Mouse (Mus musculus) embryonic facial prominence, embryonic 12.5 days (tissue): ENCODE data around the gene Muc5b. TPM values are rescaled to one million over a fixed set of nuclear protein-coding genes. Genes with fewer than 3 reads are reported as not detected.
"Not testable (repeated sequence)": the region's sequence is repeated elsewhere in the genome, so short reads cannot be mapped to it uniquely, and the experiment has no call there.

Experiments
- ATAC-seq: fragments of 200-750 bp; cut with Nextera tagmentation; 2 replicates; pipeline ENCODE4 v1.8.0; 2017; ENCODE audit not compliant: insufficient number of reproducible peaks, insufficient read depth, low FRiP score, low TSS enrichment
- H3K27ac ChIP-seq: fragments of 300-500 bp; sonication (generic); 2 replicates; pipeline ENCODE4 v1.5.1; 2016; ENCODE audit warnings: mild to moderate bottlenecking
- H3K27me3 ChIP-seq: fragments of 300-500 bp; sonication (generic); 2 replicates; pipeline ENCODE4 v1.6.1; 2016; ENCODE audit warnings: mild to moderate bottlenecking, moderate library complexity
- H3K36me3 ChIP-seq: fragments of 300-500 bp; sonication (generic); 2 replicates; pipeline ENCODE4 v1.6.1; 2016; ENCODE audit warnings: mild to moderate bottlenecking
- H3K4me1 ChIP-seq: fragments of 300-500 bp; sonication (generic); 2 replicates; pipeline ENCODE4 v1.6.1; 2016
- H3K4me2 ChIP-seq: fragments of 300-500 bp; sonication (generic); replicated peaks from 2 replicates; pipeline ENCODE4 v1.6.1; 2016; ENCODE audit warnings: mild to moderate bottlenecking, moderate library complexity
- H3K4me3 ChIP-seq: fragments of 300-500 bp; sonication (generic); 2 replicates; pipeline ENCODE4 v1.5.1; 2016; ENCODE audit warnings: mild to moderate bottlenecking
- H3K9ac ChIP-seq: fragments of 300-500 bp; sonication (generic); 2 replicates; pipeline ENCODE4 v1.6.1; 2016; ENCODE audit warnings: mild to moderate bottlenecking, moderate library complexity
- H3K9me3 ChIP-seq: fragments of 300-500 bp; sonication (generic); 2 replicates; pipeline ENCODE4 v1.6.1; 2016; ENCODE audit warnings: mild to moderate bottlenecking, moderate library complexity
- WGBS: fragments of 180-500 bp; shearing (Covaris S2); methylation state at CpG from one replicate; pipeline ENCODE4 v1.1.7; 2016; 5-methylcytosine and 5-hydroxymethylcytosine counted together
- polyA plus RNA-seq: library from polyadenylated mRNA; unstranded; fragments of >200 nt; fragmentation: Nextera tagmentation; extraction: Ambion mirVana; gene quantifications from 2 replicates; pipeline ENCODE4 v1.2.1, GENCODE M21; 2016

Gene Muc5b
- polyA plus RNA-seq = 0.01 and 0.03 TPM in 2 replicates

GRCm38 (mm10) chr7:141838779-141839178 lies at the start of gene Muc5b:
Muc5b (plus strand) TSS chr7:141839070.
- Histone ChIP-seq H3K4me3 (no peak within 1 kb of the TSS), H3K27me3 (no peaks in the 10 kb centered on the region), H3K36me3 (no peaks in the 10 kb centered on the region), H3K4me2 (no peak within 1 kb of the TSS), H3K9ac (no peak within 1 kb of the TSS), H3K4me1 (no peaks in the 10 kb centered on the region), H3K27ac (no peak within 1 kb of the TSS), H3K9me3 (no peaks in the 10 kb centered on the region)
- WGBS = 66% methylated on average over 5 of the region's 5 CpGs
- no peak for ATAC-seq

GRCm38 (mm10) chr7:141794251-141794650 lies 44.6 kb upstream of the Muc5b start:
- no peak overlapping the region for H3K9ac ChIP-seq
- 89% methylated on average over 1 of the region's 1 CpGs for WGBS
- H3K36me3 ChIP-seq = no peaks in the 10 kb centered on the region
- no peaks in the 10 kb centered on the region for H3K27me3 ChIP-seq
- H3K27ac ChIP-seq = no peak overlapping the region
- no peak overlapping the region for H3K4me3 ChIP-seq
- H3K4me2 ChIP-seq = no peak overlapping the region
- H3K4me1 ChIP-seq = no peaks in the 10 kb centered on the region
- ATAC-seq = no peak
- 0 out of 2 replicates have a peak, but pooled peaks cover 11% of the 10 kb centered on the region for H3K9me3 ChIP-seq

- Histone ChIP-seq H3K27me3 (no peaks in the 10 kb centered on the region; the same call in 1 of the 2 replicates), H3K9ac (no peak overlapping the region), H3K9me3 (0 out of 2 replicates have a peak, but pooled peaks cover 5% of the 10 kb centered on the region), H3K36me3 (no peaks in the 10 kb centered on the region), H3K4me1 (no peaks in the 10 kb centered on the region), H3K4me3 (no peak overlapping the region), H3K4me2 (no peak overlapping the region), H3K27ac (no peak overlapping the region)
- WGBS = 85% methylated on average over 7 of the region's 7 CpGs
- no peak for ATAC-seq
Observed at GRCm38 (mm10) chr7:141803206-141803605, 35.7 kb upstream of the Muc5b start.

GRCm38 (mm10) chr7:141805384-141805783 lies 33.5 kb upstream of the Muc5b start:
- Histone ChIP-seq H3K9me3 (no peaks in the 10 kb centered on the region), H3K4me2 (no peak overlapping the region), H3K36me3 (no peaks in the 10 kb centered on the region), H3K27ac (no peak overlapping the region), H3K4me1 (no peaks in the 10 kb centered on the region), H3K9ac (no peak overlapping the region), H3K27me3 (no peaks in the 10 kb centered on the region; the same call in 1 of the 2 replicates), H3K4me3 (no peak overlapping the region)
- no peak for ATAC-seq
- 84% methylated on average over 7 of the region's 7 CpGs for WGBS

GRCm38 (mm10) chr7:141807823-141808222 lies 31.0 kb upstream of the Muc5b start:
- not testable (repeated sequence) for ATAC-seq, H3K9ac ChIP-seq, H3K4me3 ChIP-seq, H3K27ac ChIP-seq, H3K4me1 ChIP-seq, H3K4me2 ChIP-seq, H3K9me3 ChIP-seq, H3K27me3 ChIP-seq, H3K36me3 ChIP-seq
- no CpG with 5 or more reads among the region's 4 CpGs for WGBS

GRCm38 (mm10) chr7:141809933-141810332 lies 28.9 kb upstream of the Muc5b start:
- not testable (repeated sequence) for H3K4me1 ChIP-seq, H3K9ac ChIP-seq, H3K36me3 ChIP-seq, H3K9me3 ChIP-seq, H3K27me3 ChIP-seq, H3K4me2 ChIP-seq, ATAC-seq, H3K4me3 ChIP-seq, H3K27ac ChIP-seq
- WGBS = no CpG with 5 or more reads among the region's 4 CpGs

- Histone ChIP-seq H3K27ac (no peak overlapping the region), H3K9ac (no peak overlapping the region), H3K9me3 (no peaks in the 10 kb centered on the region), H3K4me1 (0 out of 2 replicates have a peak, but pooled peaks cover 3% of the 10 kb centered on the region), H3K4me3 (no peak overlapping the region), H3K36me3 (no peaks in the 10 kb centered on the region), H3K27me3 (no peaks in the 10 kb centered on the region), H3K4me2 (no peak overlapping the region)
- no peak for ATAC-seq
- 79% methylated on average over 4 of the region's 4 CpGs for WGBS
Observed at GRCm38 (mm10) chr7:141813321-141813720, 25.5 kb upstream of the Muc5b start.

GRCm38 (mm10) chr7:141815361-141815760 lies 23.5 kb upstream of the Muc5b start:
- no peak for ATAC-seq
- H3K27ac ChIP-seq = no peak overlapping the region
- 0 out of 2 replicates have a peak, but pooled peaks cover 3% of the 10 kb centered on the region for H3K4me1 ChIP-seq
- H3K4me2 ChIP-seq = no peak overlapping the region
- no peaks in the 10 kb centered on the region for H3K27me3 ChIP-seq
- H3K9ac ChIP-seq = no peak overlapping the region
- H3K4me3 ChIP-seq = no peak overlapping the region
- WGBS = 78% methylated on average over 4 of the region's 4 CpGs
- H3K9me3 ChIP-seq = no peaks in the 10 kb centered on the region
- H3K36me3 ChIP-seq = no peaks in the 10 kb centered on the region

- Histone ChIP-seq H3K9me3 (no peaks in the 10 kb centered on the region), H3K27me3 (no peaks in the 10 kb centered on the region), H3K9ac (no peak overlapping the region), H3K4me1 (0 out of 2 replicates have a peak, but pooled peaks cover 3% of the 10 kb centered on the region), H3K4me3 (no peak overlapping the region), H3K4me2 (no peak overlapping the region), H3K36me3 (no peaks in the 10 kb centered on the region), H3K27ac (no peak overlapping the region)
- WGBS = 54% methylated on average over 11 of the region's 11 CpGs
- ATAC-seq = no peak
Observed at GRCm38 (mm10) chr7:141817355-141818075, 21.4 kb upstream of the Muc5b start.

GRCm38 (mm10) chr7:141818267-141818666 lies 20.6 kb upstream of the Muc5b start:
- no peak for ATAC-seq
- Histone ChIP-seq H3K9me3 (no peaks in the 10 kb centered on the region), H3K4me2 (no peak overlapping the region), H3K4me1 (peaks cover 7% of the 10 kb centered on the region; the same call in 1 of the 2 replicates), H3K9ac (no peak overlapping the region), H3K27me3 (no peaks in the 10 kb centered on the region), H3K36me3 (no peaks in the 10 kb centered on the region), H3K4me3 (no peak overlapping the region), H3K27ac (no peak overlapping the region)
- WGBS = 86% methylated on average over 3 of the region's 3 CpGs

- Histone ChIP-seq H3K9ac (no peak overlapping the region), H3K27ac (peak overlapping the region; percentile 32; the same call in 1 of the 2 replicates), H3K4me2 (no peak overlapping the region), H3K27me3 (no peaks in the 10 kb centered on the region), H3K4me3 (no peak overlapping the region), H3K36me3 (no peaks in the 10 kb centered on the region), H3K4me1 (peaks cover 5% of the 10 kb centered on the region; the same call in 1 of the 2 replicates), H3K9me3 (no peaks in the 10 kb centered on the region)
- WGBS = 42% methylated on average over 4 of the region's 4 CpGs
- ATAC-seq = peak; percentile 23; the same call in 1 of the 2 replicates
Observed at GRCm38 (mm10) chr7:141822582-141823261, 16.1 kb upstream of the Muc5b start.

GRCm38 (mm10) chr7:141823699-141824098 lies 15.2 kb upstream of the Muc5b start:
- no peak overlapping the region for H3K27ac ChIP-seq
- H3K36me3 ChIP-seq = no peaks in the 10 kb centered on the region
- H3K27me3 ChIP-seq = no peaks in the 10 kb centered on the region
- H3K9ac ChIP-seq = no peak overlapping the region
- no peak for ATAC-seq
- H3K4me2 ChIP-seq = no peak overlapping the region
- WGBS = 79% methylated on average over 6 of the region's 6 CpGs
- H3K9me3 ChIP-seq = no peaks in the 10 kb centered on the region
- H3K4me3 ChIP-seq = no peak overlapping the region
- H3K4me1 ChIP-seq = peaks cover 5% of the 10 kb centered on the region; the same call in 1 of the 2 replicates
